Mouse (Mus musculus) thymus, adult 2 months (tissue): Measurements from ENCODE around the gene Plcd1.

Source experiments
- CTCF ChIP-seq: fragments of 200-500 bp; IDR thresholded peaks from 2 replicates; pipeline ENCODE4 v1.5.1; 2012; ENCODE audit warnings: mild to moderate bottlenecking, control low read depth, low read length, moderate library complexity, borderline replicate concordance; ENCODE audit not compliant: control insufficient read depth, poor library complexity, insufficient read depth; ENCODE audit errors: extremely low read depth
- POLR2A ChIP-seq: fragments of 200-500 bp; IDR thresholded peaks from 2 replicates; pipeline ENCODE4 v1.6.1; 2012; ENCODE audit warnings: mild to moderate bottlenecking, low read length, control low read depth, moderate library complexity; ENCODE audit not compliant: control insufficient read depth, poor library complexity, insufficient read depth; ENCODE audit errors: extremely low read depth

GRCm38 (mm10) chr9:119089437-119089836, 3.9 kb downstream of the Plcd1 start:
- no peak for TF ChIP-seq CTCF
- no peak for TF ChIP-seq POLR2A
